Mouse (Mus musculus) midbrain, postnatal 0 days (tissue): ENCODE data around the gene C4b. TPM values are rescaled to one million over a fixed set of nuclear protein-coding genes. Genes with fewer than 3 reads are reported as not detected.
"Not testable (repeated sequence)": the region's sequence is repeated elsewhere in the genome, so short reads cannot be mapped to it uniquely, and the experiment has no call there.

Experiments
- ATAC-seq: fragments of 200-750 bp; cut with Nextera tagmentation; 2 replicates; pipeline ENCODE4 v1.8.0; 2017; ENCODE audit warnings: moderate number of reproducible peaks, mild to moderate bottlenecking, moderate TSS enrichment, moderate library complexity; ENCODE audit not compliant: low FRiP score
- DNase-seq: peaks from one replicate; pipeline ENCODE4 v3.0.0-alpha.2; 2015; ENCODE audit warnings: low spot score
- H3K27ac ChIP-seq: fragments of 300-500 bp; sonication (generic); 2 replicates; pipeline ENCODE4 v1.5.1; 2014; ENCODE audit warnings: low read depth, mild to moderate bottlenecking, low read length, mixed read lengths
- H3K27me3 ChIP-seq: fragments of 300-500 bp; sonication (generic); 2 replicates; pipeline ENCODE4 v1.6.1; 2014; ENCODE audit warnings: low read length, control low read depth, mixed read lengths; ENCODE audit not compliant: insufficient read depth
- H3K36me3 ChIP-seq: fragments of 300-500 bp; sonication (generic); 2 replicates; pipeline ENCODE4 v1.6.1; 2014; ENCODE audit warnings: low read length, control low read depth, mixed read lengths; ENCODE audit not compliant: insufficient read depth
- H3K4me1 ChIP-seq: fragments of 300-500 bp; sonication (generic); 2 replicates; pipeline ENCODE4 v1.6.1; 2014; ENCODE audit warnings: mild to moderate bottlenecking, control low read depth, antibody characterized with exemption, low read length, mixed read lengths; ENCODE audit not compliant: insufficient read depth
- H3K4me2 ChIP-seq: fragments of 300-500 bp; sonication (generic); 2 replicates; pipeline ENCODE4 v1.6.1; 2014; ENCODE audit warnings: low read depth, mild to moderate bottlenecking, low read length, mixed read lengths; ENCODE audit not compliant: poor library complexity, severe bottlenecking
- H3K4me3 ChIP-seq: fragments of 300-500 bp; sonication (generic); 2 replicates; pipeline ENCODE4 v1.5.1; 2014; ENCODE audit warnings: low read depth, mild to moderate bottlenecking, low read length, moderate library complexity
- H3K9ac ChIP-seq: fragments of 300-500 bp; sonication (generic); replicated peaks from 2 replicates; pipeline ENCODE4 v1.6.1; 2014; ENCODE audit warnings: mild to moderate bottlenecking, low read length, moderate library complexity, mixed read lengths; ENCODE audit not compliant: poor library complexity, severe bottlenecking
- H3K9me3 ChIP-seq: fragments of 300-500 bp; sonication (generic); 2 replicates; pipeline ENCODE4 v1.6.1; 2016; ENCODE audit warnings: low read length, control low read depth
- CTCF ChIP-seq: IDR thresholded peaks from 2 replicates; pipeline ENCODE4 v1.5.1; 2016; ENCODE audit warnings: antibody characterized with exemption, mild to moderate bottlenecking
- WGBS: fragments of 180-500 bp; shearing (Covaris S2); extraction: QIAGEN DNeasy Blood & Tissue Kit; methylation state at CpG from one replicate; pipeline ENCODE4 v1.1.7; 2014; 5-methylcytosine and 5-hydroxymethylcytosine counted together
- polyA plus RNA-seq: library from polyadenylated mRNA; unstranded; fragments of >200 nt; fragmentation: Nextera tagmentation; extraction: Ambion mirVana; gene quantifications from 2 replicates; pipeline ENCODE4 v1.2.1, GENCODE M21; 2015
- total RNA-seq: library from RNA; depleted of rRNA; stranded (reverse); fragments of >200 nt; gene quantifications from 2 replicates; pipeline ENCODE4 v1.2.3, GENCODE M21; 2014

Gene C4b
- total and polyA plus RNA-seq, 2 experiments from 2014 or later: 0.67 to 1.5 TPM

GRCm38 (mm10) chr17:34744206-34744605, 524 bp upstream of the C4b start:
- Histone ChIP-seq H3K4me1 (no peaks in the 10 kb centered on the region), H3K27ac (no peak overlapping the region), H3K27me3 (no peaks in the 10 kb centered on the region), H3K9me3 (no peaks in the 10 kb centered on the region), H3K4me2 (no peak overlapping the region), H3K9ac (no peak overlapping the region), H3K36me3 (no peaks in the 10 kb centered on the region), H3K4me3 (no peak overlapping the region)
- TF ChIP-seq CTCF: no peak
- no peak for ATAC-seq
- DNase-seq: no peak
- WGBS: 77% methylated on average over 6 of the region's 6 CpGs

GRCm38 (mm10) chr17:34740280-34740679, 3.4 kb downstream of the C4b start:
- ATAC-seq (no peak), DNase-seq (no peak)
- Histone ChIP-seq H3K27me3 (no peaks in the 10 kb centered on the region), H3K9me3 (no peaks in the 10 kb centered on the region), H3K36me3 (no peaks in the 10 kb centered on the region), H3K4me2 (no peak overlapping the region), H3K27ac (no peak overlapping the region), H3K4me3 (no peak overlapping the region), H3K4me1 (no peaks in the 10 kb centered on the region), H3K9ac (no peak overlapping the region)
- no peak for TF ChIP-seq CTCF
- 74% methylated on average over 4 of the region's 4 CpGs for WGBS

GRCm38 (mm10) chr17:34739708-34740107, 4.0 kb downstream of the C4b start:
- not testable (repeated sequence) for ATAC-seq, H3K27ac ChIP-seq, H3K4me2 ChIP-seq, H3K27me3 ChIP-seq, H3K4me3 ChIP-seq, H3K4me1 ChIP-seq, H3K9me3 ChIP-seq, H3K36me3 ChIP-seq, DNase-seq, H3K9ac ChIP-seq
- WGBS: 91% methylated on average over 7 of the region's 7 CpGs

- WGBS: 82% methylated on average over 5 of the region's 5 CpGs
Observed at GRCm38 (mm10) chr17:34737466-34737865, 6.2 kb downstream of the C4b start.

GRCm38 (mm10) chr17:34729779-34730553, 13.7 kb downstream of the C4b start:
- not testable (repeated sequence) for H3K9ac ChIP-seq, ATAC-seq, H3K4me2 ChIP-seq, H3K27ac ChIP-seq, H3K27me3 ChIP-seq, H3K4me3 ChIP-seq, DNase-seq, H3K9me3 ChIP-seq, H3K36me3 ChIP-seq, H3K4me1 ChIP-seq
- WGBS: 85% methylated on average over 9 of the region's 12 CpGs

More at GRCm38 (mm10) chr17:34737466-34737865, 6.2 kb downstream of the C4b start:
- H3K4me2 ChIP-seq, H3K9me3 ChIP-seq, H3K27me3 ChIP-seq, H3K4me3 ChIP-seq, H3K4me1 ChIP-seq, H3K27ac ChIP-seq, H3K9ac ChIP-seq, ATAC-seq, DNase-seq, H3K36me3 ChIP-seq: not testable (repeated sequence)

DNA sequence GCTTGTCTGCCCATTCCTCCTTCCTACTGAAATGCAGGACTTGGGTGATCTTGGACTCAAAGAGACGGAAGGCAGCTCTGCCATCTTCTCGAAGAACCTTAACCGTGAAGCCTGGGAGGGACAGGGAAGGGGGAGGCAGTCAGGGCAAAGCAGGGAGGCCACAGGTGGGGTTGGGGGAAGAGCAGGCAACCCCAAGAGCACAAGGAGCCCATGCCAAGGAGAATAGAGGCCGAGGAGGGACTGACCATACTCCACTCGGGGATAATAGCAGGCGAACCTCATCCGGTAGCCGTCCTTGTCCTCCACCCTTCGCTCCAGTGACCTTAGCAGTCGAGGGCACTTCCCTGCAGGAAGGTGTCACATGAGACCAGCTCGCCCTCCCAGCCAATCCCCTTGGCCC, 14.5 kb downstream of the C4b start:
- H3K9me3 ChIP-seq, H3K4me2 ChIP-seq, H3K36me3 ChIP-seq, H3K9ac ChIP-seq, H3K27me3 ChIP-seq, H3K4me3 ChIP-seq, ATAC-seq, H3K27ac ChIP-seq, H3K4me1 ChIP-seq, DNase-seq: not testable (repeated sequence)
- WGBS: 86% methylated on average over 7 of the region's 11 CpGs
